Mouse (Mus musculus) olfactory bulb, adult 2 months (tissue): ENCODE data around the gene Ttll2. TPM values are rescaled to one million over a fixed set of nuclear protein-coding genes. Genes with fewer than 3 reads are reported as not detected.
"Not testable (repeated sequence)": the region's sequence is repeated elsewhere in the genome, so short reads cannot be mapped to it uniquely, and the experiment has no call there.

ENCODE experiments used
- H3K27ac ChIP-seq: fragments of 200-500 bp; 2 replicates; pipeline ENCODE4 v1.5.1; 2012; ENCODE audit warnings: low read depth, low read length; ENCODE audit not compliant: insufficient read depth
- H3K4me1 ChIP-seq: fragments of 200-500 bp; 2 replicates; pipeline ENCODE4 v1.6.1; 2012; ENCODE audit warnings: low read length; ENCODE audit not compliant: control insufficient read depth, insufficient read depth
- H3K4me3 ChIP-seq: fragments of 200-500 bp; 2 replicates; pipeline ENCODE4 v1.5.1; 2012; ENCODE audit warnings: mild to moderate bottlenecking, low read depth, low read length, moderate library complexity; ENCODE audit not compliant: insufficient read depth
- WGBS: fragments of 180-500 bp; shearing (Covaris S2); methylation state at CpG from one replicate; pipeline ENCODE4 v1.1.7; 2018; 5-methylcytosine and 5-hydroxymethylcytosine counted together
- polyA plus RNA-seq: library from polyadenylated mRNA; stranded (reverse); fragments of >200 nt; gene quantifications from 2 replicates; pipeline ENCODE4 v1.2.4, GENCODE M21; 2012; ENCODE audit warnings: low replicate concordance; ENCODE audit not compliant: missing spikeins, insufficient read depth, insufficient read length

The Ttll2 gene
- polyA plus RNA-seq, 1 experiment: not detected

DNA sequence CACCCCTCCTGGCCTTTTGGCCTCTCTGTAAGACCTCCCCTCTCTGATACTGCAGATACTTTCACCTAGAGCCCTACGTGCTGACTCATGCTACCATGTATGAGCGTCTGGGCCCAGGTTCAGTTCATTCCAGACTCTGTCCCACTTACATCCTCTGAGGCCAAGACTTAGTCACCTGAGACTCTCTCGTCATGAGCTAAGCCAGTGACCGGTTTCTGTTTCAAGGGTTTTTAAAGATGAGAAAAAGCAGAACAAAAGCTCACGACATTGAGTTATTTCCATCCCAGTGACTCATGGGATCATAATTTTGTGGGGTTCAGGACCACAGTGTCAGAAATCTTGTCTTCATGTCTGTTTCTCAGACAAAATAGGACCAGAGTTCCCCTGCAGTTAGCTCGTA, 32.7 kb downstream of the Ttll2 start:
- H3K4me1 ChIP-seq, H3K27ac ChIP-seq, H3K4me3 ChIP-seq: not testable (repeated sequence)
- 94% methylated on average over 6 of the region's 6 CpGs for WGBS

DNA sequence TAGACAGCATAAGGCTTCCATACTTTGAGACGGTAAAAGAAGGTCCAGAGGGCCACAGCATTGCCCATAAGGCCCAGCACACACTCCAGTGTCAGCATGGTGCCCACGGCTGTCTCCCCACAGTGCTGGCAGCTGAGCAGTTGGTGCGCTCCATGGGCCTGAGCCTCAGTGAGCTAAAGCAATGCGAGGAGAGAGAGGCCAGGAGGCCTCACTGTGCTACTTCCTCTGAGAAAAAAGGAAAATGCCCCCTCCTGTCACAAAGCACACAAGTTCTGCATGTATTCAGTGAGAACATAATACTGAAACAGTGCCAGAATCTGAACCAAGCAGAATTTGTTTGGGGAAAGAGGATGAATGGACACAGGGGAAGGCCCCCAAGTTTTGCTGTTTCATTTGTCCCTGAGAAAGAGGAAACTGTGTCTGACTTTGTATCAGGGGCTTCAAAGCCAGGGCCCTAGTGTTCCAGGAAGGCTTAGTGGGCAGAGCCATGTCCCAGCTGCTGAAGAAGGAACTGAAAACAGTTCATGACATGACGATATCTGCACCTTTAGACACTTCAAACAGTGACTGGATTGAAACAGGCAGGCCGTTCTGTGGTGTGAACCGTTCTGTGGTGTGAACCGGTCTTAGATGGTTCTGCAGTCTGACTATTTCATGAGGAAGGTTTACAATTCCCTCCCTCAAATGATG, 36.7 kb downstream of the Ttll2 start:
- H3K4me3 ChIP-seq, H3K27ac ChIP-seq, H3K4me1 ChIP-seq: not testable (repeated sequence)
- 72% methylated on average over 7 of the region's 8 CpGs for WGBS

DNA sequence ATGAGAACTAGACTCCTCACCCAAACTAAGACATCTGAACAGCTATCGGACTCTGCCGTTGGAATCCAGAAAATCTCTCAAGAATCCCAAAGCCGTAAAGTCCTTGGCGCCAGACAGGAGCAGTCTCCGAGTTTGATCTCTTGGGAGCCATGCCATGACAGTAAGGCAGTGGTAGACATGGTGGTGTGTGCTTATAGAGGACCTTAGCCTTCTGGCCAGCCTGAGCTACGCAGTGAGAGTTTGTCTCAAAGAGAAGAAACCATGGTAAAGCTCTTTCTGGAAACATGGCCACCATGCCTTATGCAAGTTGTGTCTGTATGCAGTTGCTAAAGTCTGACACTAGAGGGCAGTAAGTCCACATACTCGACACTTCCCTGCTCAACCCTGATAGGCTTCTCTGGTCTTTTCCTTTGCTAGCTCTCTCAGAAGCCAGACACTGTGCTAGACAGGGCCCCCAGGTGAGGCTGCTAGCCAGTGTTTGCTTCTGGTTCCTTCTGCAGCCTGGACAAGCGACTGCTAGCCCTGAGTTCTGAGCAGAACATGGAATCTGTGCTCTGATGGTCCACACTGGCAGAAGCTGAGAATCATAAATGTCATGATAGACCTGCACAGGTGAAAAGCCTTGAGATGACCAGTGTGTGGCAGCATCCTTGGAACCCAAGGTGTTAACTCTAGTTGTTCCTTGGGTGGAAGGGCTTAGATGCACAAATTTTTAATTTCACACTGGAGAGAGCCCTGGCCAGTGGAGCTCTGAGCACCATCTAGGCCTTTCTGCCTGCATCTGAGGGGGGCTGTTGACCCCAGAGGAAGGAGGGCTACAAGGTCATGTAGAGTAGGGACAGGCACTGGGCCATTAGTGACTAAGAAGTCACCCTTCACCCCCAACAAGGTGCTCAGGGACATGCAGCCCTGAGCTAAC, 46.0 kb downstream of the Ttll2 start:
- not testable (repeated sequence) for H3K4me3 ChIP-seq, H3K4me1 ChIP-seq, H3K27ac ChIP-seq
- 58% methylated on average over 8 of the region's 8 CpGs for WGBS

Other genes with a start within 250 kb of the Ttll2 start
- gene Rps6ka2, start 182.6 kb downstream of the Ttll2 start, polyA plus RNA-seq: not detected in 2 replicates
- not detected in 2 replicates for gene Tcp10a, start 28.1 kb downstream of the Ttll2 start, polyA plus RNA-seq
- gene Gm49630, start 19.3 kb upstream of the Ttll2 start, polyA plus RNA-seq: not detected in 2 replicates
- gene Unc93a2, start 32.8 kb upstream of the Ttll2 start, polyA plus RNA-seq: not detected in 2 replicates